12 mouse cellular contexts compared by ENCODE assay signal in genomic region chr2:84581208-84581607, GRCm38 (mm10).
DNase-seq lines count a peak whose midpoint lies in the region; ATAC-seq and TF ChIP-seq lines count a peak whose summit lies in the region.
"Had no signal": no experiment of that assay in that cellular context is flagged by ENCODE, and none has a peak within 500 bp of the region (broad histone marks: within the 10 kb centered on the region; RNA-seq: fewer than 3 reads in every experiment).

No protein-coding gene starts in this region.

- WGBS in liver, embryonic 12.5 days (ENCODE audit: insufficient replicate concordance), result 75% methylated on average over 2 of the region's 3 CpGs
- WGBS in hindbrain, embryonic 10.5 days, result 84% methylated on average over 2 of the region's 3 CpGs

- no peak for ATAC-seq in liver, embryonic 12.5 days
- 0 out of 2 replicates have a peak, but pooled peaks have one; percentile 44 for ATAC-seq in megakaryocyte-erythroid progenitor cell, adult 5-6 weeks (replicated peaks; ENCODE audit: low FRiP score, low TSS enrichment, poor library complexity, severe bottlenecking)
- ATAC-seq: forebrain, embryonic 14.5 days had no signal

- H3K9ac ChIP-seq in liver, embryonic 12.5 days, result no peak overlapping the region
- no peak overlapping the region for H3K9ac ChIP-seq in ES-E14 (ENCODE audit: insufficient read depth, low read depth, low read length, poor library complexity, severe bottlenecking)
- H3K9ac ChIP-seq: hindbrain, embryonic 12.5 days; stomach, embryonic 15.5 days had no signal

- H3K4me1 ChIP-seq in liver, embryonic 12.5 days, result no peaks in the 10 kb centered on the region
- peaks cover 0 to 2% of the 10 kb centered on the region in 2 experiments; a peak in 2 of 4 replicates for H3K4me1 ChIP-seq in ES-E14 (ENCODE audit: control insufficient read depth in 2 of 2, insufficient read depth in 2 of 2, low read length in 2 of 2, poor library complexity in 1 of 2)
- no peaks in the 10 kb centered on the region for H3K4me1 ChIP-seq in hindbrain, embryonic 10.5 days (replicated peaks)
- H3K4me1 ChIP-seq: hindbrain, embryonic 12.5 days; stomach, embryonic 15.5 days had no signal

- H3K36me3 ChIP-seq in liver, embryonic 12.5 days, result 0 out of 2 replicates have a peak, but pooled peaks cover 4% of the 10 kb centered on the region
- no peaks in the 10 kb centered on the region; the same call in 1 of the 2 replicates for H3K36me3 ChIP-seq in ES-E14 (ENCODE audit: control insufficient read depth, insufficient read depth, low read length, poor library complexity, severe bottlenecking)
- peaks cover 23% of the 10 kb centered on the region for H3K36me3 ChIP-seq in hindbrain, embryonic 10.5 days

- no peak overlapping the region for H3K27ac ChIP-seq in liver, embryonic 12.5 days
- H3K27ac ChIP-seq in ES-E14 (ENCODE audit: insufficient read depth, low read depth, low read length, poor library complexity, severe bottlenecking), result no peak overlapping the region
- no peak overlapping the region for H3K27ac ChIP-seq in hindbrain, embryonic 10.5 days
- H3K27ac ChIP-seq: hindbrain, embryonic 12.5 days; stomach, embryonic 15.5 days had no signal

- H3K4me3 ChIP-seq in liver, embryonic 12.5 days, result no peak overlapping the region
- no peak overlapping the region for H3K4me3 ChIP-seq in ES-E14 (ENCODE audit: insufficient read depth in 1 of 2, low read depth in 1 of 2, low read length in 2 of 2, poor library complexity in 1 of 2, severe bottlenecking in 1 of 2)
- no peak overlapping the region for H3K4me3 ChIP-seq in hindbrain, embryonic 10.5 days
- H3K4me3 ChIP-seq: hindbrain, embryonic 12.5 days; stomach, embryonic 15.5 days had no signal

- in situ Hi-C loops in ES-E14 (cut with MboI; ENCODE audit: low sequenced_read_pairs in 2 of 2, unreplicated experiment in 2 of 2), result no loop called here

- H3K27me3 ChIP-seq in liver, embryonic 12.5 days (replicated peaks), result no peaks in the 10 kb centered on the region
- H3K27me3 ChIP-seq in hindbrain, embryonic 10.5 days (ENCODE audit: insufficient read depth, poor library complexity, severe bottlenecking), result no peaks in the 10 kb centered on the region
- H3K27me3 ChIP-seq: hindbrain, embryonic 12.5 days; stomach, embryonic 15.5 days had no signal

- DNase-seq in liver (peak; percentile 38), ES-E14 (ENCODE audit: low read depth, low spot score) (no peak)
- no peak for DNase-seq in brain, embryonic 14.5 days (ENCODE audit: low read depth)
- no peak for DNase-seq in urinary bladder, adult 2 months (ENCODE audit: low spot score)
- no peak for DNase-seq in left cerebral cortex, postnatal 36 days (ENCODE audit: low spot score in 2 of 2)
- DNase-seq in hindbrain, embryonic 10.5 days (ENCODE audit: low spot score), result no peak
- DNase-seq: cerebellum, adult 11-12 months had no signal

- intact Hi-C loops in left cerebral cortex, postnatal 36 days (cut with DNase I), result no loop called here

- H3K4me2 ChIP-seq in liver, embryonic 12.5 days, result no peak overlapping the region
- H3K4me2 ChIP-seq: hindbrain, embryonic 12.5 days; stomach, embryonic 15.5 days had no signal

- no peaks in the 10 kb centered on the region for H3K9me3 ChIP-seq in liver, embryonic 12.5 days (replicated peaks)
- H3K9me3 ChIP-seq in ES-E14 (ENCODE audit: control insufficient read depth, insufficient read depth, low read depth, low read length), result peaks cover 5% of the 10 kb centered on the region; the same call in 1 of the 2 replicates
- H3K9me3 ChIP-seq in hindbrain, embryonic 10.5 days, result no peaks in the 10 kb centered on the region
- H3K9me3 ChIP-seq: hindbrain, embryonic 12.5 days; stomach, embryonic 15.5 days had no signal

- peak; percentile 34; the same call in 1 of the 2 replicates for TF ChIP-seq CTCF in brain, embryonic 14.5 days (IDR thresholded peaks at IDR 0.05; ENCODE audit: borderline replicate concordance, extremely low read depth, insufficient read depth, insufficient read length)

- TF ChIP-seq POLR2A in brain, embryonic 14.5 days (IDR thresholded peaks at IDR 0.05; ENCODE audit: borderline replicate concordance, extremely low read depth, insufficient read depth, insufficient read length, poor library complexity, severe bottlenecking), result no peak

TF ChIP-seq in ES-E14, 5 proteins besides CTCF, POLR2A, EP300 and RAD21:
- TF ChIP-seq ZC3H11A (IDR thresholded peaks at IDR 0.05; ENCODE audit: borderline replicate concordance, low read depth, low read length) (0 out of 2 replicates have a peak, but pooled peaks have one; percentile 6), CHD2 (IDR thresholded peaks at IDR 0.05; ENCODE audit: low read depth, low read length) (no peak), HCFC1 (IDR thresholded peaks at IDR 0.05; ENCODE audit: borderline replicate concordance, insufficient read depth, low read length) (no peak), ZNF384 (IDR thresholded peaks at IDR 0.05; ENCODE audit: low read depth, low read length) (peak; percentile 95), MAFK (IDR thresholded peaks at IDR 0.05; ENCODE audit: insufficient read depth, low read depth, low read length) (no peak)
TF ChIP-seq in ES-E14: peak in this region for 2.
